Mouse (Mus musculus) spleen, postnatal 14 days (tissue): ENCODE measurements around the gene Rusc2.

Source experiments
- DNase-seq, 2 experiments: peaks; one replicate each; pipeline ENCODE4 v3.0.0; 2021 to 2022; ENCODE audit warnings: low spot score in 2 of 2

Rusc2 gene

DNA sequence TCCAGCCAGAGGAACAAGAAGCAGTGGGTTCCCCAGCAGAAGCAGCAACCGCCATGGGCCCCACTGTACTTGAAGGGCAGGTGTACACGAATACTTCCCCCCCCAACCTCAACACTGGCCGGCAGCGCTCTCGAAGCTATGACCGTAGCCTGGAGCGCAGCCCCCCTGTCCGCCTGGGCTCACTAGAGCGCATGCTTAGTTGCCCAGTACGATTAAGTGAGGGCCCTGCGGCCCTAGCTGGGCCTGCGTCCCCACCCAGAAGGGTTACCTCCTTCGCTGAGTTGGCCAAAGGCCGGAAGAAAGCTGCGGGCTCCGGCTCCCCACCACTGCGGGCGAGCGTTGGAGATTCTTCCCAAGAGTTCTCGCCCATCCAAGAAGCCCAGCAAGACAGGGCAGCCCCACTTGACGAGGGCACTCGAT lies 34.3 kb downstream of the Rusc2 start:
- no peak for DNase-seq

DNA sequence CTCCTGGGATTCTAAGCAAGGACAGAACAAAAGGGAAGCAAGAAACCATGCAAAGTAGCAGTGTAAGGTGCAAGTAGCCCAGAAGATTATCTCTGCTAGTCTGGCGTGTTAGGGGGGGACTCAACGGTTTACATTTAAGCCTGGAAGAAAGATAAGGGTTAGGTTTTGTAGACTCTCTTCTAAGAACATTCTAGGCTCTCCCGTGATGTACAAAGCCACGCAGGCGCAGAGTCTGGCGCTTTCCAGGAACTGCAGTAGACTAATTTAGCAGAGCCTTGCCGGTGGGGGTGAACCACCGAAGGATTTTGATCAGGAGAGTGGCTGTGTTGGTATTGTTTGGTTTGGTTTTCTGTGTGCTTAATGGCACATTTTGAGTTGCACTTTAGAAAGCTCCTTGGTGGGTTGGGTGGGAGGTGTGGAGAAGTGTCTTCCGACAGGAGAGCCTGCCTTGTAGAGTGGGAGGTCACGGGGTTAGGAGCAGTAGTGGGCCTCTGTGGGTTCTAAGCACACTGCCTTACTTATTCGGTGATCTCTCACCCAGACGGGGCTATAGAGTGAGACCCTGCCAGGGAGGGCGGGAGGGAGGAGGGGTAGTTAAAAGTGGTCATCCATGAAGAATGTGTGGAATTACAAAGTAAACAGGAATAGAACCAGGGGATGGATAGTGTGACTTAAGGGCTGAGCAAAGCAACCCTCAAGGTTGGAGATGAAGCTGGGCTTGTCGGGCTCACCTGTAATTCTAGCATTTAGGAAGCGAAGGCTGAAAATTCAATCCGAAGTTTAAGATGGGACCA lies 35.7 kb downstream of the Rusc2 start:
- no peak for DNase-seq

DNA sequence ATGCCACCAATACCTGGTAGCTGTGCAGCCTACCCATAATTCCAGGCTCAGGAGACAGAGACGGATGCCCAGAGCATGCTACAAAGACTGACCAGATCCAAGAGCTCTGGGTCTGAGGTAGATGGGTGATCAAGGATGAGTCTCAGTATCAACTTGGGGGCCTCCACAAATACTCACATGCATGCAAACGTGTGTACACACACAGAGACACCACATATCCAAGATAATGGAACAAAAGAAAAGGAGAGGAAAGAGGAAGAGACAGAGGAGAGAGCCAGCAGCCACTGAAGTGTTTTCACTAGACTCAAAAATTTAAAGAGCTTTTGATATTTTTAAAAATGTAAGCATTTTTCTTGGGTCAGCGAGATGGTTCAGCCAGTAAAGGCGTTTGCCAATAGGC lies 36.7 kb downstream of the Rusc2 start:
- DNase-seq = no peak

DNA sequence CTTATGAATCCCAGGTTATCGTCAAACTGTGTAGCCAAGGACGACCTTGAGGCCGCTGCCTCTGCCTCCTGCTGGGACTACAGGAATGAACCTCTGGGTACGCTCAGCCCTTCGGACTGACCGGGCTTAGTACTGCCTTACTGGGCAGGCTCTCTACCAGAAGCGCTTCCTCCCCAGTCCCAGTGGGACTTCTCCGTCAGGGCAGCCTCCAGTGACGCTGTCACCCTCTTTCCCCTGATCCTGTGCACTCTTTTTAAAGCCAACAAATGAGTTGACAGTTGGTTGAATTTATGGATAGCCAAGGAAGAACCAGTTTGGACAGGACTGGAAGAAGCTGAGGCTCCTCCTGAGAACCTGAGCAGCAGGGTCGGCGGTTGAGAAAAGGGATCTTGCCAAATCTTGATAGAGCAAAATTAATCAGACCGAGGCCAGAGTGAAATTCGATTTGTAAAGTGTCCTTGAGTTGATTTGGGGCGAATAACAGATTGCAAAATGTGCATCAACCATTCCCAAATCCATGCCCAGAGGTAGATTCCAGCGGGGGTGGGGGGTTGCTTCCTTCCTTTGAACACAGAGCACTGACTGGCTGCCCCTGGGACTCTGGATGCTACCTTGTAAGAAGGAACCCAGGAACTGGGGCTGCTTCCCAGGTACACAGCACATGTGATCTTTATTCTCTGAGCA lies 37.3 kb downstream of the Rusc2 start:
- DNase-seq = no peak

DNA sequence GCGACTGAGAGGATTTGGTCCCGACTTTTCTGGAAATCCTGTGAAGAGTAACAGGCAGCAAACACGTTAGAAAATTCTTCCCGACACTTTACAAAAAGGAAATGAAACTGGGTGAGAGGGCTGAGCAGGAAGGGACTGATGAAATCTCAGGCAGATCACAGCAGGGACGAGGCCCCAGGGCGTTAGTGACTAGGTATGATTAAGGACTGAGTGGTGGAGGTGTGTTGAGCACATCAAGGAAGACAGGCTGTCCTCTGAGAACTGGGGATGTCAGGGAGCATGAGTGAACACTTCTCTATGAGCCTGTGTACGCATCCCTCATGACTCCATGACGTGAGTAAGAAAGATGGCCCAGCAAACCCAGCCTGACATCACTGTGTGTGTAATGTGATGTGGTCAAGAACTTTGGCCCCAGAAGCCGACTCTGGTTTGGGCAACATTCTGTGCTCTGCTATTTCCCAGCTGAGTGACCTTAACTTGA lies 38.1 kb downstream of the Rusc2 start:
- DNase-seq = no peak

DNA sequence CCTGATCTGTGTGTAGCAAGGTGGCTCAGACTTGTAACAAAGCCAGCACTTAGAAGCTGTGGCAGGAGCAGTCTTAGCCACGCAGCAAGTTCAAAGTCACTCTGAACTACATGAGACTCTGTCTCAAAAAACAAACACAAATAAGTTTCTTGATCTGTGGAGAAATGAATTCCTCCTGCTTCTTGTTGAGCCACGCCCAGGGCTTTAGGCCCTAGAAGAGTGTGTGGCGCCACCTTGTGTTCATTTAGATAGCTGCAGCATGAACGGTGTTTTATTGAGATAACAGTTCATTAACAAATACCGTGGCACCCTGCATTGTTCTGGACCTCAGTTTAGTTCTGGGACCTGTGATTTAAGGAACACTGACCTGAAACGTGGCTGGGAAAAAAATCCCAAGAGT lies 38.5 kb downstream of the Rusc2 start:
- peak in 1 of 2 experiments; percentile 53 for DNase-seq

DNA sequence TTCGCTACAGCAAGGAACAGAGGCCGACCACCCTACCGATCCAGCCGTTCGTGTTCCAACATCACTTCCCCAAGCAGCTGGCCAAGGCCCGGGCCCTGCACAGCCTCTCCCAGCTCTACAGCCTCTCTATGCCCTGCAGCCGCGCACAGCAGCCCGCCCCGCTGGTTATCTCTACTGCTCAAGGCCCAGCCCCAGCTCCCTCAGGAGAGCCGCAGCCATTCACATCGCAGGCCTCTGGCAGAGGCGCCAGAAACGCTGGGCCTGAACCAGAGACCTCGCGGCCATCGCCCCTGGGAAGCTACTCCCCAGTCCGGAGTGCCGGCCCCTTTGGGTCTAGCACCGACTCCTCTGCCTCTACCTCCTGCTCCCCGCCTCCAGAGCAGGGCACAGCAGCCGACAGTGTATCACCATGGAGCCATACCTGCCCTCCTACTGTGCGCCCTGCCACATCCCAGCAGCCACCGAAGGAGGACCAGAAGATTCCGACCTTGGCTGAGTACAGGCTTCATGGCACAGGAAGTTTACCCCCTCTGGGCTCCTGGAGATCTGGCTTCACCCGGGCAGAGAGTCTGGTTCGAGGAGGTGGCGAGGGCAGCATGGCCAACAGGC lies 40.0 kb downstream of the Rusc2 start:
- DNase-seq = no peak

DNA sequence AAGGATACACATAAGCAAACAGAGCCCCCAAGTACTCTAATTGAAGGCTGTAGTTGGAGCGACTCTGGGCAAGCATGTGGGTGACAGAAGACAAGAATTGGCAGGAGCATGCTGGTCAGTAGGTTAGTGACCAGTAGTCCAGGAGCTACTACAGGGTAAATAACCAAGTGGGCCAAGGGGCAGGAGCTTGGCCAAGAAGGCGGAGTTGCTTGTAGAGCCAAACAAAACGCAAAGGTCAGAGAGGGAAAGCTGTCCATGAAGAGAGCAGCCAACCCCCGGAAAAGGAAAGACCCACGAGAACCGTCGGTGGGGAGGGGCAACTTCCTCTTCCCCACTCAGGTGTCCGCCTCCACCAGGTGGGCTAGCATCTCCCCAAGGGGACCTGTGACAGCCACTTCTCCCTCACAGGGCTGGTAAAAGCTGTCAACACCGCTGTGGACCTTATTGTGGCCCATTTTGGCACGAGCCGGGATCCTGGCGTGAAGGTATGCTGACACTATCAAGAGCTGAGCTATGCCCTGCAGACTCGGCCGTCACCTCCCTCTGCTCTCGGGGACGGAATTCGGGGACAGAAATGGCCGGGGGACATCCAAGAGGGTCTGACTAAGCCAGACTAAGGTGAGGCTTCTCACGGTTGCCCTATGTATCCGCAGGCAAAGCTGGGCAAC lies 41.6 kb downstream of the Rusc2 start:
- DNase-seq = no peak

DNA sequence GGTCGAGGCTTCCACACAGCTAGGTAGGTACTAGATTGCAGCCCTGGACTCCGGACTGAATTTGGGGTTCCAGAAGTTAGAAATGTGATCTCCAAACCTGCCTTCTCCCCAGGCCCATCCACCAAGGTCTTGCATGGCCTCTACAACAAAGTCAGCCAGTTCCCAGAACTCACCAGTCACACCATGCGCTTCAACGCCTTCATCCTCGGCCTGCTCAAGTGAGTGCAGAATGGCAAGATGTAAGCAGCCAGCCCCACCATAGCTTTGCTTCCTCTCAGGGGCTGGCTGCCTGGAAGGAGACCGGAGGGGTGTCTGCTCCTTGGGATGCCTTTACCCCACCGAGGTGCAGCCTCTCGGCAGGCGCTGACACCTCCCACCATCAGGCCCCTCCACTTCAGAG lies 42.3 kb downstream of the Rusc2 start:
- no peak for DNase-seq

DNA sequence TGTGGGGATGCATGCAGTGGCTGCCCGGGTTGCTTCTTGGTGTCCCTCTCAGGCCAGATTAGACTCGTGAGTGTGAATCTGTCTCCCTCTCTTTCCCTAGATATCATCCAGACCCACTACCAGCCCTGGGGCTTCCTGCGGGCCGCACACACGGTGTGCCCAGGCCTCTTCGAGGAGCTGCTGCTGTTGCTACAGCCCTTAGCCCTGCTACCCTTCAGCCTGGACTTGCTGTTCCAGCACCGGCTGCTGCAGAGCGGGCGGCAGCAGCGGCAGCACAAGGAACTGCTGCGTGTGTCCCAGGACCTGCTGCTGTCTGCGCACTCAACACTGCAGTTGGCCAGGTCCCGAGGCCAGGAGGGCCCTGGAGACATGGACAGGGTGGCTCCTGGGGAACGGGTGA lies 43.4 kb downstream of the Rusc2 start:
- no peak for DNase-seq

DNA sequence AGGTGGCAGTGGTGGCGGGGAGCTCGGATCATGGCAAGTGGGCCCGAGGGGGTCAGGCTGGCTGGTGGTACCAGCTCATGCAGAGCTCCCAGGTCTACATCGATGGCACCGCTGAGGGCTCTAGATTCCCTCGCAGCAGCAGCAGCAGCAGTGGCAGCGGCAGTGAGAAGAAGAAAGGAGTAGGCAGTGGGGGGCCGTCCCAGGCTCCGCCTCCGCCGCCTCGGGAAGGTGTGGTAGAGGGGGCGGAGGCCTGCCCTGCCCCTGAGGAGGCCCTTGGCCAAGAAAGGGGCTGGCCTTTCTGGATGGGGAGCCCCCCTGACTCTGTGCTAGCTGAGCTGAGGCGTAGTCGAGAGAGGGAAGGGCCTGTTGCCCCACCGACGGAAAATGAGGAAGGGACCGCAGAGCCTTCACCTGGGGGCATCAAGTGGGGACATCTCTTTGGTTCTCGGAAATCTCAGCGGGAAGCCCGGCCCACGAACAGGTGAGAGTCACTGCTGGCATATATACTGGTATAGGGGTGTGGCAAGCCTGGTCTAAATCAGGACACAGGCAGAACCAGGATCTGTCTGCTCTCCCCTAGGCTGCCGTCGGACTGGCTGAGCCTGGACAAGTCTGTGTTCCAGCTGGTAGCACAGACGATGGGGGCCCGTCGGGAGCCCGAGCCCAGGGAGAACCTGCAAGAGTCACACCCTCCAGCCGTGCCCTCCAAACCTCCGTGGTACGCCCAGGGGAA lies 44.0 kb downstream of the Rusc2 start:
- no peak for DNase-seq

DNA sequence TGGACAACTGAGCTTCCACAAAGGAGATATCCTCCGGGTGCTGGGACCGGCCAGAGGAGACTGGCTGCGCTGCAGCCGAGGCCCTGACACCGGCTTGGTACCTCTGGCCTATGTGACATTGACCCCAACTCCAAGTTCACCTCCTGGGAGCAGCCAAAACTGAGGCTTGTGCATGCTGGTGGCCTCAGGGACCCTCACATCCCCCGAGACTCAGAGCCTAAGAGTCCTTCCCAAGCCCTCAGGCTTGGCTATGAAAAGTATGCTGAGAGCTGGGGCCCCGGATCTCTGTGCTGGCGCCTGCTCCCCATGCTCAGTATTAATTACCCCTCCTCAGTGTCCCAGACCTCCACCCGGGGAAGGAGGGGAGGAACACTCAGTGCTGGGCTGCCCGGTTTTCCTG lies 44.7 kb downstream of the Rusc2 start:
- no peak for DNase-seq

DNA sequence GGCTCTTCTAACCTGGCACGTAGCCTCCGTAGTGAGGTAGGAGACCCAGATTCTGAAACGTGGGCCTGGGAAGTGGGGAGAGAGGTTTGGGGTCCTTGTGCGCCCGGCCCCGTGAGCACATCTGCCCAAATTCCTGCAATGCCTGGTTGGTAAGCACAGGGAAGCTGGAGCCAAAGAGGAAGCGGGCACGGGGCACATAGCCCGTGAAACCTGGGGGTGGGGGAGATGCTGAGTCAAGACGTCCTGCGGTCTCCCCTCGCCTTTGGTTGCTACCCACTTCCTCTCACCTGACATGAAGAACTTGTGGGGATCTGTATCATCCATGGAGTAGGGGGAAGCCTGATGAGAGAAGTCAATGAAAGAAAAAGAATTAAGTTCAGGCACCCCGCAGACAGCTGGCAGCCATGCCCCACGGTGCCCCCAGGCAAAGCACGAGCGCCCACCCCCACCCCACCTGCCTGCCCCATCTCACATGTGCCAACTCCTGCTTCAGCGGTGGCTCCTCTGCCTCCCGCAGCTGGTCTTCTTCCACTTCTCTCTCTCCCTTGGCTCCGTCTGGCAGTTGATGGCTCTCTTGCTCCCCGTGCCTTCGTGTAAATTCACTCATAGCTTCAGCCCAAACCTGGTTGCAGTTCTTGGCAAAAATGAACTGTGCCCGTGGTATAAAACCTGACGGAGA lies 45.9 kb downstream of the Rusc2 start:
- DNase-seq = no peak

DNA sequence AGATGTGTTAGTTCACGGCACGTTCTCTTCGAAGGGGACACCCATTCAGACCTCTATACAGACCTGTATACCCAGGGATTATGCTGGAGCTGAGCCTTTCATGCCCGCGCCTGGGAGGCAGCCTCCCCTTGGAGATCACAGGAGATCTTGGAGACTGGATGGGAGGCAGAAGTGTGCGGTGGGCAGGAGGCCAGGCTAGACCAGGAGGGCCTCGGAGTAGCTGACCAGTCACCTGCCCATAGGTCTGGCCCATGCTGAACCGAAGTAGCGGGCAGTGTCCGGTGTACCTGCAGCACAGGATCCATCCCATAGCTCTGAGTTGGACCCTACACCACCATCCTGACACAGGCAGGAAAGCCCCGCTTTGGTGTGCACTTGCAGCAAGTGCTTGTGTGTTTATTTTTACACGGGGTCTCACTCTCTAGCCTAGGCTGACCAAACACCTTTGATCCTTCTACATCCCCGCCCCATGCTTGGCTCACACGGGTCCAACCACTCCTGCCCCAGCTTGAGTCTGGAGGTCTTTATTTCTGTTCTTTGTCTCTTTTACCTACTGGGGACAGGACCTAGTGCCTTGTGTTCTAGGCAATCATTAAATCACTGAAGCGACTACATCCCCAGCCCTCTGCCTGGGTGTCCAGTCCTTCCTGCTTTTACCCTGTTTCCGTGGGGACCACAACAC lies 46.5 kb downstream of the Rusc2 start:
- DNase-seq = no peak

DNA sequence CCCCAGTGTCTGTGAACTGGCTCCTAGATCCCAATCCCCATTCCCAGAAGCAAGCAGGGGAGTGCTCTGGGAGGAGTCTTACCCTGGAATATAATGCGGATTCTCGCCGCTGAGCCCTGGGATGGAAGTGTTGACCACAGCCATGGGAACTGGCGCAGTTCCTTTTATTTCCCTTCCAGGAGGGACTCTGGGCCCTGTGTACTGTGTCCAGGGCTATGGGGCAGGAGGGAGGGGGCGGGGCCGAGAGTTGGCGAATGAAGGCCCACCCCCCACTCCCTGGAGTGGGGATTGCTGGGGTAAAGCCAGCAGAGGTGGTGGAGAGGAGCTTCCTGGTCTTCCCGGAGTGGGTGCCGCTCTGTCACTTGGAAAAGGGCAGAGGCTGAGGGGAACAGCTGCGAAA lies 47.2 kb downstream of the Rusc2 start, which contains the start of gene Fam166b:
Fam166b (minus strand) TSS at position 189 of the 400 bp plus-strand sequence.
- DNase-seq = no peak

DNA sequence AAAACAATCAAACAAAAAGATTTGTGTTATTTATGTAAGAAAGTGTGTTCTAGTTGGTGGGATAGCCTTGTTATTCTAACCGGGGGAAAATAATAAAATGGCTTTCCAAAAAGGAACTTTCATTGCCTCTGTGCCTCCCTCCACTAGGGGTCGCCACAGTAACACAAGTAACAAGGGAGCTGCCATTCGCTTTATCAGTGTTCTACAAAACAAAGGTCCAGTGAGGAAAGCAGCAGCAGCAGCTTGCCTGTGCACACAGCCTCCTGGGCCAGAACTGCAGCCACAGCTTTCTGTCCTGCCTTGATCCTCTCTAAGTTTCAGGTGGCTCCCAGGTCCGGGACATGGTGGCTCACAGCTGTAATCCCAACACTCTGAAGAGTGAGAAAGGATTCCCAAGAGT lies 49.9 kb downstream of the Rusc2 start:
- peak; percentile 48 to 72 for DNase-seq

DNA sequence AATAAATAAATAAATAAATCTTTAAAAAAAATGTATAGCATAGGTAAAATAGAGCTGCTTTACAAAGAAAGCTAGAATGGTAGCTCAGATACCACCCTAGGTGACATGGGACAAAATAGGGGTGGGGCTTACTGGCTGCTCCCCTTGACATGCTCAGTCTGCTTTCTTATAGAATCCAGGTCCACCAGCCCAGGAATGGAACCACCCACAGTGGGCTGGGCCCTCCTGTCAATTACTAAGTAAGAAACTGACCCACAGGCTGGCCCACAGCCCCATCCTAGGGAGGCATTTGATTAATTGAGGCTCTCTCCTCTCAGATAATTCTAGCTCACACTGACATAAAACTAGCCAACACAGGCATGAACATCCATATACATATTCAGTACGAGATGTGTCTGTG lies 51.1 kb downstream of the Rusc2 start:
- DNase-seq = no peak

DNA sequence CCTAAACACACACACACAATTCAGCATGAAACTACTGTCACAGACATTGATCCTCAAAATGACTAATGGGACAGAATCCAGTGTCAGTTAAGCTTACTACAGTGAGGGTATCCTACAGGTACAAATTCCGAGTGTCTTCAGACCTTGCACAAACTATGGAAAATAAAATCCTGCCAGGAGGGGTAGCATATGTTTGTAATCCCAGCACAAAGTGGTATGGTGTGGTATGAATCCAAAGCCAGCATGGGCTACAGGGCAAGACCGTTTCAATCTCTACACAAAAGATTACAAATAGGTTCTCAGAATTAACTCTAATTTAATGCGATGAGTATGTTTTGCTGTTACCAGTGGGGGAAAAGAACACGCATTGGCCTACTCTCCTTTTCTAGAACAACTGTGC lies 59.9 kb downstream of the Rusc2 start, which contains the start of gene Tesk1:
Tesk1 (plus strand) TSS at position 301 of the 400 bp plus-strand sequence.
- no peak for DNase-seq

DNA sequence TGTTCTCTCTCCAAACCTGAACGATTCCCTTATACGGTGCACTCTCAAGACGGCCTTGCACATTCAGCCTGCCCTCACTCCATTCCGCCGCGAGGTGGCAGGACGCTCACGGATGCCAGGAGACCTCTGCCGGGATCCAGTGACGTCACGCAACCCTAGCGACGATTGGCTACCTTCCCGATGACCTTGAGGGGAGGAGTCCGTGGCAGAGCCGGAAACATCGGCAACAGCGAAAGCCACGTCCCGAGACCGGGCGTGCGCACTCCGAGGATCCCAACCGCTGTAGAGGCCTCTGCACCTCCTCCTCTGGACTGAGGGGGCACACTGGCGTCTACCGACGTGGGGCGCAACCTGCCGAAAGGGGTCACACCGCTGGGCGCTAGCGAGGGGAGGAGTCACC lies 60.3 kb downstream of the Rusc2 start:
- DNase-seq = peak; percentile 94 to 97
